Mouse (Mus musculus): ENCODE results near the gene Cd28. TPM values are rescaled to one million over a fixed set of nuclear protein-coding genes. Genes with fewer than 3 reads are reported as not detected.
"Not testable (repeated sequence)": the region's sequence is repeated elsewhere in the genome, so short reads cannot be mapped to it uniquely, and the experiment has no call there.

Cd28 gene
- polyA plus RNA-seq, 1 experiment from 2014 or later: 0.03 TPM

DNA sequence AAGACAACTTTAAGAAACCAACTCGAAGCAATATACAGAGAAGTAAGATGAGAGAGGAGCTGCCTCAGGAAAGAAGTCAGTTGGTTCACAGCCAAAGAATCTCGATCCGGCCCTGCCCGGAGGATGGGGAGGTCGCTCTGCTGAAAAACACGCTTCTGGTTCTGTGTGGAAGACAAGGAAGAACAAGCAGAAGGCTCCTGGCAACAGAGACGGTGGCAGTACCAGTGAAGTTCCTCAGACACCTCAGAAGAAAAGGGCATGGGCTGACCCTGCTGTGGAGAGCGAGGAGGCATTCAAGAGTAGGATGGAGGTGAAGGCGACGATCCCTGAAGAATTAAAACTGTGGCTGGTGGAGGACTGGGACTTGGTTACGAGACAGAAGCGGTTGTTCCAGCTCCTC, 92.6 kb downstream of the Cd28 start:
- peaks cover 11% of the 10 kb centered on the region for H3K4me1 ChIP-seq (replicated peaks)
- DNase-seq (ENCODE audit: low spot score): no peak
- WGBS: 79% methylated on average over 12 of the region's 12 CpGs
- H3K9me3 ChIP-seq: no peaks in the 10 kb centered on the region
- H3K36me3 ChIP-seq: no peaks in the 10 kb centered on the region
- H3K27ac ChIP-seq: no peak overlapping the region; the same call in 1 of the 2 replicates
- H3K4me3 ChIP-seq: no peak overlapping the region
- H3K27me3 ChIP-seq (ENCODE audit: insufficient read depth, poor library complexity, severe bottlenecking): no peaks in the 10 kb centered on the region

DNA sequence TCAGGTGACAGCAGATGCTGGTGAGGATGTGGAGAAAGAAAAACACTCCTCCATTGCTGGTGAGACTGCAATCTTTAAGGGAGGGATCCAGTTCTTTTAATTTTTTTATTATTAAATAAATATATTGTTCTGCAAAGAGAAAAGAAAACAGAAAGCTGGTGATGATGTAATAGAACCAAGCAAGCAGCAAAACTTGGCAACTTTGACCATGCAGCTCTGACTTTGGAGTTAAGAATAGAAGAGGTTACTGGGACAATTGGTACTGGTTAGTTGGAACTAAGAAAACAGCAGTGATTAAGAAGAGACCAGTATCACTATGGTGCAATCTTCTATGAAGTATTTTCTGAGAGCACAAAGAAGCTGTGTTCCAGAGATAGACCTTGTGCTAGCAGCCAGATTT, 94.2 kb downstream of the Cd28 start:
- no peaks in the 10 kb centered on the region for H3K27me3 ChIP-seq (ENCODE audit: insufficient read depth, poor library complexity, severe bottlenecking)
- no peaks in the 10 kb centered on the region for H3K9me3 ChIP-seq
- no peak overlapping the region for H3K27ac ChIP-seq
- DNase-seq (ENCODE audit: low spot score): no peak
- no peaks in the 10 kb centered on the region for H3K36me3 ChIP-seq
- H3K4me1 ChIP-seq (replicated peaks): peaks cover 11% of the 10 kb centered on the region
- H3K4me3 ChIP-seq: no peak overlapping the region

DNA sequence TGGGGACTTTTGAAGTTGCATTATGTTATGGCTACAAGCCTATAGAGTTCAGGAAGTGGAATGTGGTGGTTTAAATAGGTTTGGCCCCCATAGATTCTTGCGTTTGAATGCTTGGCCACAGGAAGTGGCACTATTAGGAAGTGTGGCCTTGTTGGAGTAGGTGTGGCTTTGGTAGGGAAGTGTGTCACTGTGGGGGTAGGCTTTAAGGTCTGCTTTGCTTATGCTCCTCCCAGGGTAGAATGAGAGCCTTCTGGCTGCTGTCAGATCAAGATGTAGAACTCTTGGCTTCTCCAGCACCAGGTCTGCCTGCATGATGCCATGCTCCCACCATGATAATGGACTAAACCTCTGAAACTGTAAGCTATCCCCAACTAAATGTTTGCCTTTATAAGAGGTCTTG, 95.4 kb downstream of the Cd28 start:
- peaks cover 11% of the 10 kb centered on the region for H3K4me1 ChIP-seq (replicated peaks)
- no peaks in the 10 kb centered on the region for H3K9me3 ChIP-seq
- H3K36me3 ChIP-seq: no peaks in the 10 kb centered on the region
- no peak overlapping the region for H3K4me3 ChIP-seq
- no peak overlapping the region for H3K27ac ChIP-seq
- 86% methylated on average over 1 of the region's 1 CpGs for WGBS
- no peak for DNase-seq (ENCODE audit: low spot score)
- H3K27me3 ChIP-seq (ENCODE audit: insufficient read depth, poor library complexity, severe bottlenecking): no peaks in the 10 kb centered on the region

DNA sequence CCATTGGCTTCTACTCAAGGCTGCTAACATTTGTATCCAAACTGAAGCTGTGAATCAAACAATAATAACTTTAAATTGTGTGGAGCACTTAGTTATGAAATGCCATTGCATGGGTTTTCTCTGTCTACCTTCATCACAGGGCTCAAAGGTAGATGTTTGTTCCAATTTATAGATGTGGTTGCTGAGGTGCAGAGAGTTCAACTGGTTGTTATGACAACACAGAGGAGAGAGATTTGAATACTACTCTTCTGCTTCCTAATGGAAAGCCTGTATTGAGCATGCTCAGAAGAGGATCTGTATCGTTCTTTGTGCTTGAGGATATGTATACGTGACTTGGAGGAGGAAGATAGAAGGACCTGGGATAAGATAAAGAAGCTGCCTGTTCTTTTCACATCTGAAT, 96.8 kb downstream of the Cd28 start:
- DNase-seq (ENCODE audit: low spot score): no peak
- no peak overlapping the region for H3K27ac ChIP-seq
- no peaks in the 10 kb centered on the region for H3K9me3 ChIP-seq
- 89% methylated on average over 2 of the region's 2 CpGs for WGBS
- no peak overlapping the region for H3K4me3 ChIP-seq
- no peaks in the 10 kb centered on the region for H3K27me3 ChIP-seq (ENCODE audit: insufficient read depth, poor library complexity, severe bottlenecking)
- H3K36me3 ChIP-seq: no peaks in the 10 kb centered on the region
- H3K4me1 ChIP-seq (replicated peaks): peaks cover 11% of the 10 kb centered on the region

DNA sequence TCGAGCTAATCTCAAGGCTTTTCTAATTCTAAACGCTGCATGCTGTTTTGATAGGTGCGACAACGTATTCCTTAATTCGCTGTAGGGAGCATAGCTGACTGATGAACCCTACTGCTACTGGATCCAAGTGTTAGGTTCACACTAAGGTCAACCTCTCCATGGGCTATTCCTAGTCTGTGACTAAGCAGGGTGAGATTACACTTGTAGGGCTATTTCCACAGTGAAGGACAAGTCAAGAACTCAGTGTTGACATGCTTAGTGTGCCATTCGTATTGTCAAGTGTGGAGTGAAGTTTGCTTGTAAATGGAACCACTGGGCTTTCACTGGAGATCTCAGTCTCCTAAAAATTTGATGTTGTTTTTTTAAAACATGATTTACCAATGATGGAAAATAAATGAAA, 99.3 kb downstream of the Cd28 start:
- Histone ChIP-seq H3K36me3 (no peaks in the 10 kb centered on the region), H3K27me3 (ENCODE audit: insufficient read depth, poor library complexity, severe bottlenecking) (no peaks in the 10 kb centered on the region), H3K9me3 (no peaks in the 10 kb centered on the region), H3K27ac (no peak overlapping the region), H3K4me3 (no peak overlapping the region), H3K4me1 (replicated peaks) (no peaks in the 10 kb centered on the region)
- WGBS: 92% methylated on average over 6 of the region's 6 CpGs
- DNase-seq (ENCODE audit: low spot score): no peak

DNA sequence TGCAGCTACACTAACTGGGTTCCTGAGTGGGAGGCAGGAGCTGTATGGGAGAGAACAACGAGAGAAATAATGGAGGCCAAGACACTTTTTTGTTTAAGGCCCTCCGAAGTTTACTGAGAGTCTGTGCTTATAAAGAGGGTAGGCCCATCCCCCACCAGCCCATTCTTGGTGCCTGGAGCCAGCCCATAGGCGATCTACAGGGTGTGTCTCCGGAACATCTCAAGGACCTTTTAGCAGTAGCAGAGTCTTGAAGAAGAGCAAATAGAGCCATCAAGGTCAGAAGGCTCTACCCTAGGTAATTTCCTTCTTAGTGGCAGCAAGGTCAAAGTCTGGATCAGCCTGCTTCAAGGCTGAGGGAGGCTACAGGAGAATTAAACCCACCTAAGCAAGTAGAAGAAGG, 101.9 kb downstream of the Cd28 start:
- WGBS: 83% methylated on average over 4 of the region's 4 CpGs
- not testable (repeated sequence) for H3K27me3 ChIP-seq (ENCODE audit: insufficient read depth, poor library complexity, severe bottlenecking); H3K27ac ChIP-seq; H3K9me3 ChIP-seq; H3K4me3 ChIP-seq; DNase-seq (ENCODE audit: low spot score); H3K36me3 ChIP-seq; H3K4me1 ChIP-seq (replicated peaks)

DNA sequence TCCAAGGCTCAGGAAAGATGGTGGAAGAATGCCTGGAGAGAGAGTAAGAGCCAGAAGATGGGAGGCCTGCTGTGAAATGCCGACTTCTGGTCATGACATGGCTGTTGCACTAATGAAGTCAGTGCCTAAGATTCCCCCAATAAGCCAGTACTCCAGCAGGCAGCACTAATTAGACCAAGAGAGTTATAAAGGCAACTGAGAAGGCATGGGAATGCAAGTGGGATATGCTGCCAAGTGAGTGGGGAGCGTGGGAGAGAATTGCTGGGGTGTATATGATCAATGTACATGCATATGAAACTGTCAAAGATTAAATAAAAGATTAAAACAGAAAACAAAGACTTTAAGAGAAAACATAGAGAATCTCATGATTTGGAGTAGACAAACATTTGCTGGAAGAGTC, 103.4 kb downstream of the Cd28 start:
- no peak for DNase-seq (ENCODE audit: low spot score)
- 86% methylated on average over 2 of the region's 2 CpGs for WGBS
- H3K9me3 ChIP-seq: no peaks in the 10 kb centered on the region
- H3K36me3 ChIP-seq: no peaks in the 10 kb centered on the region
- no peak overlapping the region for H3K4me3 ChIP-seq
- H3K27me3 ChIP-seq (ENCODE audit: insufficient read depth, poor library complexity, severe bottlenecking): no peaks in the 10 kb centered on the region; the same call in 1 of the 2 replicates
- H3K27ac ChIP-seq: no peak overlapping the region
- H3K4me1 ChIP-seq (replicated peaks): no peaks in the 10 kb centered on the region

DNA sequence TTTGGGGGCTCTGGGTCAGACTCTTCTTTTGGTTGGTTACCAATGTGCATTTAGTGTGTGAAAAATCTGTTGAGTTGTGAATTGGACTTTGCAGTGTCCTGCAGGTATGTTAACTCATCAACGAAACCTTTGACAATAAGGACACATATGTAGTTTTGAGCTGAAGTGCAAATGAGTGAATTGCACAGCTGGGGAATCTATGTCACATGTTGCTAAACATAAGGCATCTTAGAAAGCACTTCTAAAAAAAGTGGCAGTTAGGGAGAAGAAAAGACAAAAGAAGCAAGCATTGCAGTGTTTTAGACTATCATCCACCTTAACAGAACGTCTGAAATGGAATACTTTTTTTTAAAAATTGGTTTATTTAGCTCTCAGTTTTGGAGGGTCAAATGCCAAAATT, 104.4 kb downstream of the Cd28 start:
- DNase-seq (ENCODE audit: low spot score): no peak
- H3K36me3 ChIP-seq: no peaks in the 10 kb centered on the region
- no peaks in the 10 kb centered on the region for H3K9me3 ChIP-seq
- no peak overlapping the region for H3K4me3 ChIP-seq
- no peaks in the 10 kb centered on the region for H3K4me1 ChIP-seq (replicated peaks)
- WGBS: 78% methylated on average over 2 of the region's 2 CpGs
- no peaks in the 10 kb centered on the region; the same call in 1 of the 2 replicates for H3K27me3 ChIP-seq (ENCODE audit: insufficient read depth, poor library complexity, severe bottlenecking)
- no peak overlapping the region for H3K27ac ChIP-seq

DNA sequence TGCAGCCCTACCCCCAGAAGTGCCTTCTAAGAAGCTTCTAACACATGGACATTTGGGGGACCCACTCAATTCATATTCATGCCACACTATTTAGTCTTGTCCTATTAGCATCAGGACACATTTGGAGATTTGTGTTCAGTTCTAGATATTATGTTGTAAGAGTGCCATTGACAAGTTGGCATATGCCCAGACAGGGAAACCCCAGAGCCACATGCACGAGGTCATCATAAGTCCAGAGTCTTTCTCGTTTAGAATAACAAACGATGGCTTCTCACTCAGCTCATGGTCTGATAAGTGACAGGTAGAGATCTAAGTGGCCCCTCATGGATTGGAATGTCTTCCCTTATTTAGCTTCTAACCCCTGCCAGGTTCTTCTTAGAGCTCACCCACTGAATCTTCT, 105.0 kb downstream of the Cd28 start:
- Histone ChIP-seq H3K27ac (no peak overlapping the region), H3K4me3 (no peak overlapping the region), H3K9me3 (no peaks in the 10 kb centered on the region), H3K4me1 (replicated peaks) (no peaks in the 10 kb centered on the region), H3K36me3 (no peaks in the 10 kb centered on the region), H3K27me3 (ENCODE audit: insufficient read depth, poor library complexity, severe bottlenecking) (no peaks in the 10 kb centered on the region; the same call in 1 of the 2 replicates)
- 87% methylated on average over 3 of the region's 3 CpGs for WGBS
- DNase-seq (ENCODE audit: low spot score): no peak

Other genes with a start within 250 kb of the Cd28 start
- 24.3 and 25.7 TPM in 2 replicates for gene Raph1, start 149.7 kb upstream of the Cd28 start, polyA plus RNA-seq (2016; fragmentation: Nextera tagmentation; extraction: Ambion mirVana)
- gene Ctla4, start 170.2 kb downstream of the Cd28 start, polyA plus RNA-seq (2016; fragmentation: Nextera tagmentation; extraction: Ambion mirVana): not detected in 2 replicates

Data from hindbrain, embryonic 10.5 days (tissue).